Mouse (Mus musculus) gastrocnemius, adult 8-10 months (tissue): Measurements from ENCODE around the gene Xcr1. TPM values are rescaled to one million over a fixed set of nuclear protein-coding genes. Genes with fewer than 3 reads are reported as not detected.

Source experiments
- DNase-seq, 2 experiments: peaks; one replicate each; pipeline ENCODE4 v3.0.0; 2022; ENCODE audit warnings: low spot score in 2 of 2
- total RNA-seq, 4 experiments: library from RNA; stranded (reverse); gene quantifications; 2 replicates each; pipeline ENCODE4 v1.2.4; 2022

The Xcr1 gene
- total RNA-seq, 4 experiments from 2014 or later = not detected

GRCm38 (mm10) chr9:123815444-123815843 lies 46.4 kb downstream of the Xcr1 start:
- no peak for DNase-seq

GRCm38 (mm10) chr9:123814821-123815220 lies 47.0 kb downstream of the Xcr1 start:
- DNase-seq = no peak

GRCm38 (mm10) chr9:123814326-123814725 lies 47.5 kb downstream of the Xcr1 start:
- DNase-seq = no peak

- no peak for DNase-seq
Observed at GRCm38 (mm10) chr9:123811831-123812230, 50.0 kb downstream of the Xcr1 start.

- DNase-seq = no peak
Observed at GRCm38 (mm10) chr9:123808583-123808982, 53.2 kb downstream of the Xcr1 start.

- no peak for DNase-seq
Observed at GRCm38 (mm10) chr9:123806267-123806666, 55.6 kb downstream of the Xcr1 start, which contains the start of gene Cxcr6. Gene Cxcr6 (plus strand): TSS chr9:123806475.

GRCm38 (mm10) chr9:123805241-123805640 lies 56.6 kb downstream of the Xcr1 start:
- no peak for DNase-seq

- DNase-seq = no peak
Observed at GRCm38 (mm10) chr9:123802896-123803295, 58.9 kb downstream of the Xcr1 start.

- no peak for DNase-seq
Observed at GRCm38 (mm10) chr9:123802421-123802820, 59.4 kb downstream of the Xcr1 start.

Other genes with a start within 250 kb of the Xcr1 start
- gene Slc6a20b, start 229.5 kb downstream of the Xcr1 start, total RNA-seq = not detected
- not detected for gene Ccr9, start 183.6 kb downstream of the Xcr1 start, total RNA-seq
- not detected for gene Slc6a20a, start 183.1 kb downstream of the Xcr1 start, total RNA-seq
- gene Lztfl1, start 144.3 kb downstream of the Xcr1 start, total RNA-seq = 10 to 100 TPM; 13.1 to 17.7 (median 15.2) TPM
- not detected for gene Cxcr6, start 55.6 kb downstream of the Xcr1 start, total RNA-seq
- 100 to 1,000 TPM; 151 to 190 (median 177) TPM for gene Fyco1, start 10.1 kb downstream of the Xcr1 start, total RNA-seq
- gene Ccr1, start 106.7 kb upstream of the Xcr1 start, total RNA-seq = under 1 TPM in 2 of 4 experiments, not detected in 2; 0.09 to 0.21 TPM
- not detected for gene Ccr1l1, start 116.4 kb upstream of the Xcr1 start, total RNA-seq
- under 1 TPM in 1 of 4 experiments, not detected in 3; 0.09 TPM for gene Ccr3, start 159.9 kb upstream of the Xcr1 start, total RNA-seq
- gene Ccr2, start 239.9 kb upstream of the Xcr1 start, total RNA-seq = under 1 TPM; 0.22 to 0.65 (median 0.43) TPM